Mouse (Mus musculus) 3134 (cell line): ENCODE results near the gene Prrt2.

Source experiments
- DNase-seq: peaks from one replicate; pipeline ENCODE4 v3.0.0-alpha.2; 2011; ENCODE audit warnings: low spot score; ENCODE audit not compliant: insufficient read length; ENCODE audit errors: extremely low read depth

Gene Prrt2

GRCm38 (mm10) chr7:127020491-127020890 is 520 bp downstream of the Prrt2 start:
- DNase-seq: no peak

GRCm38 (mm10) chr7:127020031-127020430 is 980 bp downstream of the Prrt2 start:
- DNase-seq: no peak

GRCm38 (mm10) chr7:127019306-127019960 is 1.6 kb downstream of the Prrt2 start:
- DNase-seq: no peak

- no peak for DNase-seq
Observed at GRCm38 (mm10) chr7:127018416-127019305, 2.4 kb downstream of the Prrt2 start.

- no peak for DNase-seq
Observed at GRCm38 (mm10) chr7:127017950-127018345, 3.1 kb downstream of the Prrt2 start.

GRCm38 (mm10) chr7:127016971-127017949 is 3.8 kb downstream of the Prrt2 start, which contains the start of gene Pagr1a:
Gene Pagr1a, minus strand, starts transcription at chr7:127017352.
- peak; percentile 96 for DNase-seq

GRCm38 (mm10) chr7:127016486-127016938 is 4.5 kb downstream of the Prrt2 start:
- peak; percentile 83 for DNase-seq

GRCm38 (mm10) chr7:127016481-127016485 is 4.7 kb downstream of the Prrt2 start, which contains the start of gene Pagr1b:
Gene Pagr1b, minus strand, starts transcription at chr7:127016484.
- no peak for DNase-seq

- DNase-seq: peak; percentile 78
Observed at GRCm38 (mm10) chr7:127016081-127016480, 4.9 kb downstream of the Prrt2 start.

GRCm38 (mm10) chr7:127014993-127015392 is 6.0 kb downstream of the Prrt2 start:
- no peak for DNase-seq

GRCm38 (mm10) chr7:127014320-127014719 is 6.7 kb downstream of the Prrt2 start, which contains the start of gene Mvp:
Gene Mvp, minus strand, starts transcription at chr7:127014621.
- peak; percentile 75 for DNase-seq

- no peak for DNase-seq
Observed at GRCm38 (mm10) chr7:127013385-127013784, 7.6 kb downstream of the Prrt2 start.

GRCm38 (mm10) chr7:127012845-127013244 is 8.2 kb downstream of the Prrt2 start:
- DNase-seq: no peak

GRCm38 (mm10) chr7:127012374-127012773 is 8.6 kb downstream of the Prrt2 start:
- no peak for DNase-seq

- no peak for DNase-seq
Observed at GRCm38 (mm10) chr7:127011717-127012116, 9.3 kb downstream of the Prrt2 start.

GRCm38 (mm10) chr7:127011051-127011450 is 10.0 kb downstream of the Prrt2 start:
- DNase-seq: no peak

- no peak for DNase-seq
Observed at GRCm38 (mm10) chr7:127009307-127010085, 11.5 kb downstream of the Prrt2 start.

GRCm38 (mm10) chr7:127008239-127009019 is 12.6 kb downstream of the Prrt2 start:
- DNase-seq: peak; percentile 78

GRCm38 (mm10) chr7:127007313-127008024 is 13.5 kb downstream of the Prrt2 start:
- no peak for DNase-seq
